Mouse (Mus musculus): Measurements from ENCODE around the gene Esrrg.

- TF ChIP-seq CTCF (IDR thresholded peaks at IDR 0.05; ENCODE audit: borderline replicate concordance, control insufficient read depth, extremely low read depth, insufficient read depth, low read length, poor library complexity) (no peak), POLR2A (IDR thresholded peaks at IDR 0.05; ENCODE audit: control insufficient read depth, extremely low read depth, insufficient read depth, low read length, poor library complexity) (no peak)
Observed at GRCm38 (mm10) chr1:187803566-187803965, 195.0 kb downstream of the Esrrg start.
